Mouse (Mus musculus): ENCODE measurements at regions not wholly inside any gene's neighbourhood (a gene's known extent, or its start where the extent isn't known, plus 50 kb on each side); places are given as distances from the start of the nearest gene placed in this dataset.

- DNase-seq (ENCODE audit: low spot score in 2 of 2), result no peak
These were observed 80.3 kb upstream of the Agap1 start for GRCm38 (mm10) chr1:89374271-89374670.

GRCm38 (mm10) chr1:89382021-89382420, 72.6 kb upstream of the Agap1 start:
- no peak for DNase-seq (ENCODE audit: low spot score in 2 of 2)

GRCm38 (mm10) chr1:89385111-89385510, 69.5 kb upstream of the Agap1 start:
- DNase-seq (ENCODE audit: low spot score in 2 of 2), result no peak

- no peak for DNase-seq (ENCODE audit: low spot score in 2 of 2)
These were observed 61.9 kb upstream of the Agap1 start for GRCm38 (mm10) chr1:89392711-89393110.

- no peak for DNase-seq (ENCODE audit: low spot score in 2 of 2)
These were observed 60.1 kb upstream of the Agap1 start for GRCm38 (mm10) chr1:89394471-89394870.

GRCm38 (mm10) chr1:89400734-89401202, 53.8 kb upstream of the Agap1 start:
- DNase-seq (ENCODE audit: low spot score in 2 of 2), result no peak

- DNase-seq (ENCODE audit: low spot score in 2 of 2), result no peak
These were observed 51.9 kb upstream of the Agap1 start for GRCm38 (mm10) chr1:89402513-89403210.

- DNase-seq (ENCODE audit: low spot score in 2 of 2), result no peak
These were observed 51.0 kb upstream of the Agap1 start for GRCm38 (mm10) chr1:89403551-89404050.

Measured in spleen, postnatal 10 days (tissue).